Mouse (Mus musculus): ENCODE data around the gene Tmem211.

The Tmem211 gene

DNA sequence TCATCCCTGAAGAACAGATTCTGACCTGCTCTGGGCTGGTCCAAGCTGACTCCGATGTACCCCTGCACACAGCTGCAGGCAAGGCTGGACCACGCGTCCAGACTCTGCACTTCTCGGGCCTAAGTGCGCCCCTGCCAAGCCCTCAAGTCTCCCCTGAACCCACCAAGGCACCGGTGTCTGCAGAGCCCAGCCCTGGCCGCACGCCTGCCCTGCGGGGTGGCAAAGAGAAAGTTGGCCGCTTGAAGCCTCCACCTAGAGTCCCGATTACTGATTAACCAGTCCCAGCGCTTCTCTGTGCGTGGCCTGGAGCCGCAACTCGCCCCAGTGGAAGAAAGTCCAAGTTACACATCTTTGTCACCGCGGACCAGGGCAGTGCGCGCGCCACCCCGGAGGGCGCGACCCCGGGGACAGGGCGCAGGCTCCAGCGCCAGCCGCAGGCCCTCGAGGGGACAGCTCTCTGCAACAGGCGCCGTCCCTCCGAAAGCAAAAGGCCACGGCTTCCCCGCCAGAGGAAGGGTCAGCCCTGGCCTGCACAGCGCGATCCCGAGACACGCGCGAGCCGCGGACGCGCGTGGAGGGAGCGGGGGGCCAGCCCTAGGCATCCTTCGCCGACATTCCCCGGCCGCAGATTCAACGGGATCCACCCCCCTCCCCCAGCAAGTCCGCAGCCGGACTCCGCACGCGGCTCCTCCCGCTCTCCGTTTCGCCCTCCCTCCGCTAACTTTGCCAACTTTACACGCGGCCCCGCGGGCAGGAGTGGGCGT, 6.1 kb upstream of the Tmem211 start:
- H3K36me3 ChIP-seq (ENCODE audit: control insufficient read depth, insufficient read depth, low read length, poor library complexity, severe bottlenecking) = no peaks in the 10 kb centered on the region
- DNase-seq (ENCODE audit: low read depth, low spot score) = no peak

GRCm38 (mm10) chr5:113221147-113221865, 5.4 kb upstream of the Tmem211 start, which contains the start of gene 2900026A02Rik:
TSS of gene 2900026A02Rik (minus strand) at chr5:113221236.
- peak; percentile 42 for DNase-seq (ENCODE audit: low read depth, low spot score)
- no peaks in the 10 kb centered on the region for H3K27me3 ChIP-seq (ENCODE audit: control insufficient read depth, insufficient read depth, low read length, poor library complexity, severe bottlenecking)
- no peaks in the 10 kb centered on the region for H3K36me3 ChIP-seq (ENCODE audit: control insufficient read depth, insufficient read depth, low read length, poor library complexity, severe bottlenecking)

More for the DNA sequence above, 6.1 kb upstream of the Tmem211 start:
- no peaks in the 10 kb centered on the region for H3K27me3 ChIP-seq (ENCODE audit: control insufficient read depth, insufficient read depth, low read length, poor library complexity, severe bottlenecking)

GRCm38 (mm10) chr5:113223888-113224287, 2.8 kb upstream of the Tmem211 start:
- H3K27me3 ChIP-seq (ENCODE audit: control insufficient read depth, insufficient read depth, low read length, poor library complexity, severe bottlenecking) = no peaks in the 10 kb centered on the region
- no peaks in the 10 kb centered on the region for H3K36me3 ChIP-seq (ENCODE audit: control insufficient read depth, insufficient read depth, low read length, poor library complexity, severe bottlenecking)

GRCm38 (mm10) chr5:113225271-113225670, 1.4 kb upstream of the Tmem211 start:
- DNase-seq (ENCODE audit: low read depth, low spot score) = no peak
- Histone ChIP-seq H3K27me3 (ENCODE audit: control insufficient read depth, insufficient read depth, low read length, poor library complexity, severe bottlenecking) (no peaks in the 10 kb centered on the region), H3K36me3 (ENCODE audit: control insufficient read depth, insufficient read depth, low read length, poor library complexity, severe bottlenecking) (no peaks in the 10 kb centered on the region)

More at GRCm38 (mm10) chr5:113223888-113224287, 2.8 kb upstream of the Tmem211 start:
- no peak for DNase-seq (ENCODE audit: low read depth, low spot score)

DNA sequence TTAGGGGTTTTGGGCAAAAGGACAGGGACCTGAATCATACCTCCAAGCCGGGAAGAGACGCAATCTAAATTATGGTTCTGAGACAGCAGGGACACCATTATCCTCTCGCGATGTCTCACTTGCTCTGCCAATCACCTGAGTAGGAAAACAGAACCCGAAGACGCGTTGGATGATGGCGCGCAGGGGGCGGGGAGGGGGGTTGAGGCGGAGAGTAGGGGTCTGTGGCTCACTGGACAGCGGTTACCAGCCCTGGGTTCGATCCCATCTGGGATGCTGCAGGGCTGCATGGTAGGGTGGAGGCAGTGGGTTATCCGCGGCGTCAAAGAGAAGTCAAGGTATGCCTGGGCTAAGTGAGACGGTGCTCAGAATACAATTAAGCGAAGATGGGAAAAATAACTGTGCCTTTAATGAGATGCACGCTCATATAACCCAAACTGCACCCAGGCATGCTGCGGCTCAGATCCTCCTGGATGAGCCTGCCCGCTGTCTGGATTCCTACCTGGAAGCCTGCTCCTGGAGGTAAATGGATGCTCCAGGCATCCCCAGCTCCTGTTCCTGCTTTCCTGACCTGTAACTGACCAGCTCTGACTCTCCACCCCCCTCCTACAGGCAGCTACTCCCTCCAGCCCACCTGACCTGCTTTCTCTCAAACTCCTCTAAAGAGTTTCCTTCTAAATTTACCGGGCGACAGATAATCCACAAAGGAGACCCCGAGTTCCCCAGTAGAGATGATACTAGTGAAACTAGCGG, 848 bp upstream of the Tmem211 start:
- DNase-seq (ENCODE audit: low read depth, low spot score) = no peak
- Histone ChIP-seq H3K27me3 (ENCODE audit: control insufficient read depth, insufficient read depth, low read length, poor library complexity, severe bottlenecking) (no peaks in the 10 kb centered on the region), H3K36me3 (ENCODE audit: control insufficient read depth, insufficient read depth, low read length, poor library complexity, severe bottlenecking) (no peaks in the 10 kb centered on the region)

DNA sequence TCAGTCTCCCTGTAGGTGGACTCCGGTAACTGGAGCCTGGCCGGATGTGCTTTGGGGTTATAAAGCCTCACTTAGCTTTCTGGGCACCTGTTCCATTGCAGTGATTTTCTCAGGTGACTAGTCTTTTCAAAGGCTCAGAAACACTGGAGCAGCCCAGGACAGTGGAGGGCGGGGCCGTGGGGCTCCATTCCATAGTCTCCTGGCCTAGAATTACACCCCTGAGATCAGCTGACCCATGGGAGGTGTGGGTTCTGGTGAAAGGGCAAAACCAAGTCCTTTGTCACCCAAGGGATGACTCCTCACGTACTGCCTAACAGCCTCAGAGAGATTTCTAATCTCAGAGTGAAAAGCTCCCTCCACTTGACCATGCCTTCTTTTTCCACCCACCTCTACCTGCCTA, 3.5 kb downstream of the Tmem211 start:
- no peak for DNase-seq (ENCODE audit: low read depth, low spot score)
- Histone ChIP-seq H3K27me3 (ENCODE audit: control insufficient read depth, insufficient read depth, low read length, poor library complexity, severe bottlenecking) (no peaks in the 10 kb centered on the region), H3K36me3 (ENCODE audit: control insufficient read depth, insufficient read depth, low read length, poor library complexity, severe bottlenecking) (no peaks in the 10 kb centered on the region)

DNA sequence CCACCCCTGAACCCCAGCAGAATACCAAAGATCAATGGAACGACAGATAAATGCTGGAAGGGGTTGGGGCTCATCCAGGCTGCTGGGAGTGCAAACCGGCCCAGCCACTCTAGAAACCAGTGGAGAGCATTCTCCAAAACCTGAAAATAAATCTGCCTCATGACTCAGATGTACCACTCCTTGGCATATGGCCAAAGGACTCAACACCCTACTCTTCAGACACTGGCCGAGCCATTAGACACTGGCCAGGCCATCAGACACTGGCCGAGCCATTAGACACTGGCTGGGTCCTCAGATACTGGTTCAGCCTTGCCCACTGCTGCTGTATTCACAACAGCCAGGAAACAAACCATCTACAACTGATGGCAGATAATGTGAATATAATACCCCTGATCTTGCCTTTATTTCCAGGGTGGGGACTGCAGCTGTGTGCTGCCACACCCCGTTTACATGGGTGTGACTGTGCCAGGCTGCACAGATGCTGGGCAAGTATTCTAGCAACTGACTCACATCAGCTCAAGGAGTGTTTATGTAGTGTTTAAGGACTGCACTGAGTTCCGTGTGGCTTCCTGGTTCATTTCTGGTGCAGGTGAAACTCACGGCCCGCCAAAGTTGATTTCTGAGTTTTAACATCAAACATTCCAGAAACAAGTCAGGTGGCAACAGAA, 22.7 kb downstream of the Tmem211 start:
- H3K36me3 ChIP-seq (ENCODE audit: control insufficient read depth, insufficient read depth, low read length, poor library complexity, severe bottlenecking) = no peaks in the 10 kb centered on the region
- no peak for DNase-seq (ENCODE audit: low read depth, low spot score)
- no peaks in the 10 kb centered on the region for H3K27me3 ChIP-seq (ENCODE audit: control insufficient read depth, insufficient read depth, low read length, poor library complexity, severe bottlenecking)

DNA sequence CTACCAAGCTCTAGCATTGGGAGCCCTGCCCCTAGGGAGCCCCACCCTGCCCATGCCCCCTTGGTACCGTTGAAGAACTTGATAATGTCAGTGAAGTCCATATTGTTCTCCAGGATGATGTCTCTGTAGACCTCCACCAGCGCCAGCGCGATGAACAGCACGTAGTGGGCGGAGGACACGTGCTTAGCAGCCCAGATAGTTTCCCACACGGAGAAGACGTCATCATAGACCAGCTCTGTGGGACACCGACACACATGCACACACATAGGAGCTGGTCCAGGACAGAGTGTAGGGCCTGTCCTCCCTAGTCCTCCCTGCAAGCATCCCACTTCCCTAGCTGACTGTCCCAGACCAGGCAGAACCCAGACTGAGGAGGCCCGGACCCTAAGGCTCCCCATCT, 24.1 kb downstream of the Tmem211 start:
- Histone ChIP-seq H3K36me3 (ENCODE audit: control insufficient read depth, insufficient read depth, low read length, poor library complexity, severe bottlenecking) (no peaks in the 10 kb centered on the region), H3K27me3 (ENCODE audit: control insufficient read depth, insufficient read depth, low read length, poor library complexity, severe bottlenecking) (no peaks in the 10 kb centered on the region)
- no peak for DNase-seq (ENCODE audit: low read depth, low spot score)

DNA sequence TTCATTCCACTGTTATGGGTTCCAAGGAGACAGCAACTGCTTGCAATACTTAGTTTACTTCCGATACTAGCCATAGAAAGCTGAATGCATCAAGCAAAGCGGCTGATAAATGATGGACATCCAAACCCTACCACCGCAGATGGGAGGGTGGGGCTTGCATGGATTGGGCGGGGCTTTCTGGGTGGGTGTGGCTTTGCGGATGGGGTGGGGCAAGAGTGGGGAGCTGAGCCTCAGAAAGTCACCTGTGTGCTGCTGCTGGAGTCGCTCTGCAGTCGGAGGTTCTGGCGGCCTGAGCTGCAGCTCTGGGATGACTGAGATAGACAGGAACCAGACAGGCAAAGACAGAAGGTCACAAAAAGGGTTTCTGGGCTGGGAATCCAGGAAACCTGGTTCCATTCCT, 38.9 kb downstream of the Tmem211 start:
- Histone ChIP-seq H3K27me3 (ENCODE audit: control insufficient read depth, insufficient read depth, low read length, poor library complexity, severe bottlenecking) (no peaks in the 10 kb centered on the region), H3K36me3 (ENCODE audit: control insufficient read depth, insufficient read depth, low read length, poor library complexity, severe bottlenecking) (no peaks in the 10 kb centered on the region)
- DNase-seq (ENCODE audit: low read depth, low spot score) = no peak

DNA sequence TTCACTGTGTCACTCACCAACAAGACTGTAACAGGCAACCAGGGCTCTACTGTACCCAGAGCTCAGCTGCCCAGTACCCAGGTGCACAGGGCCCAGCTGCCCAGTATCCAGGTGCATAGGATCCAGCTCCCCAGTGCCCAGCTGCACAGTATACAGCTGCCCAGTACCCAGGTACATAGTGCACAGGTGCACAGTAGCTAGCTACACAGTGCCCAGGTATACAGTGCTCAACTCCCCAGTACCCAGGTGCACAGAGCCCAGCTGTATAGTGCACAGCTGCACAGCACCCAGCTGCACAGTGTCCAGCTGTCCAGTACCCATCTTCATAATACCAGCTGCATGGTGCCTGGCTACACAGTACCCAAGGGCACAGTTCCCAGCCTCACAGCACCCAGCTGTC, 41.5 kb downstream of the Tmem211 start:
- no peaks in the 10 kb centered on the region for H3K27me3 ChIP-seq (ENCODE audit: control insufficient read depth, insufficient read depth, low read length, poor library complexity, severe bottlenecking)
- no peak for DNase-seq (ENCODE audit: low read depth, low spot score)
- no peaks in the 10 kb centered on the region for H3K36me3 ChIP-seq (ENCODE audit: control insufficient read depth, insufficient read depth, low read length, poor library complexity, severe bottlenecking)

GRCm38 (mm10) chr5:113270043-113270442, 43.3 kb downstream of the Tmem211 start:
- no peak for DNase-seq (ENCODE audit: low read depth, low spot score)
- Histone ChIP-seq H3K36me3 (ENCODE audit: control insufficient read depth, insufficient read depth, low read length, poor library complexity, severe bottlenecking) (no peaks in the 10 kb centered on the region), H3K27me3 (ENCODE audit: control insufficient read depth, insufficient read depth, low read length, poor library complexity, severe bottlenecking) (no peaks in the 10 kb centered on the region)

GRCm38 (mm10) chr5:113271207-113271811, 44.6 kb downstream of the Tmem211 start:
- DNase-seq (ENCODE audit: low read depth, low spot score) = no peak
- no peaks in the 10 kb centered on the region for H3K36me3 ChIP-seq (ENCODE audit: control insufficient read depth, insufficient read depth, low read length, poor library complexity, severe bottlenecking)
- no peaks in the 10 kb centered on the region for H3K27me3 ChIP-seq (ENCODE audit: control insufficient read depth, insufficient read depth, low read length, poor library complexity, severe bottlenecking)

DNA sequence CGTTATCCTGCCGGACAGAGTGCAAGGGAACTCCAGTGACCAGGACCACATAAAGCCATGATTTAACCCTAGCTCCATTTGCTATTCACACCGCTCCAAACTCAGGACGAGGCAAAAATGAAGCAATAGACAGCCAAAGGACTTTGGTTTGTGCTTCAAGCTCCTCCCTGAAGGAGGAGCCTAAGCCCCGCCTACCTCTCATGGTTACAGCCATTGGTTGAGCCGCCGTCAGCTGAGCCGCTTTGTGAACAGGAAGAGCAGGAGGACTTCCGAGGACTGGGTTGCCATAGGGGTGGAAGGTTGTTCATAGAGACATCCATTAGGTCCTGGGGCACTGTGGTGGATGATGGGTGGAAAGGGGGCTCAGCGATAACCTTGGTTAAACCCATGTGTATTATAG, 49.1 kb downstream of the Tmem211 start:
- DNase-seq (ENCODE audit: low read depth, low spot score) = no peak
- H3K36me3 ChIP-seq (ENCODE audit: control insufficient read depth, insufficient read depth, low read length, poor library complexity, severe bottlenecking) = no peaks in the 10 kb centered on the region
- H3K27me3 ChIP-seq (ENCODE audit: control insufficient read depth, insufficient read depth, low read length, poor library complexity, severe bottlenecking) = no peaks in the 10 kb centered on the region

GRCm38 (mm10) chr5:113280138-113280856, 53.6 kb downstream of the Tmem211 start:
- H3K36me3 ChIP-seq (ENCODE audit: control insufficient read depth, insufficient read depth, low read length, poor library complexity, severe bottlenecking) = no peaks in the 10 kb centered on the region
- H3K27me3 ChIP-seq (ENCODE audit: control insufficient read depth, insufficient read depth, low read length, poor library complexity, severe bottlenecking) = no peaks in the 10 kb centered on the region
- DNase-seq (ENCODE audit: low read depth, low spot score) = no peak
